Mouse (Mus musculus) embryo, embryonic 10.5 days (tissue): ENCODE data around the gene Sgip1.

Source experiments
- DNase-seq: peaks from one replicate; pipeline ENCODE4 v3.0.0-alpha.2; 2015; ENCODE audit warnings: low spot score

Gene Sgip1

GRCm38 (mm10) chr4:102899683-102900082 is 158.6 kb downstream of the Sgip1 start:
- DNase-seq = no peak

GRCm38 (mm10) chr4:102900166-102900565 is 159.1 kb downstream of the Sgip1 start:
- no peak for DNase-seq

- peak; percentile 12 for DNase-seq
These were observed 166.8 kb downstream of the Sgip1 start for GRCm38 (mm10) chr4:102907843-102908427.

GRCm38 (mm10) chr4:102910191-102910590 is 169.1 kb downstream of the Sgip1 start:
- no peak for DNase-seq

GRCm38 (mm10) chr4:102913176-102913575 is 172.1 kb downstream of the Sgip1 start:
- no peak for DNase-seq

GRCm38 (mm10) chr4:102913700-102914327 is 172.7 kb downstream of the Sgip1 start:
- DNase-seq = no peak

- no peak for DNase-seq
These were observed 177.1 kb downstream of the Sgip1 start for GRCm38 (mm10) chr4:102918191-102918590.

- DNase-seq = no peak
These were observed 188.4 kb downstream of the Sgip1 start for GRCm38 (mm10) chr4:102929491-102929890.

- no peak for DNase-seq
These were observed 189.6 kb downstream of the Sgip1 start for GRCm38 (mm10) chr4:102930679-102931078.

GRCm38 (mm10) chr4:102940266-102940665 is 199.2 kb downstream of the Sgip1 start:
- DNase-seq = no peak

GRCm38 (mm10) chr4:102940738-102941137 is 199.6 kb downstream of the Sgip1 start:
- no peak for DNase-seq

GRCm38 (mm10) chr4:102944325-102944724 is 203.2 kb downstream of the Sgip1 start:
- DNase-seq = no peak

- no peak for DNase-seq
These were observed 211.4 kb downstream of the Sgip1 start for GRCm38 (mm10) chr4:102952476-102952875.

- no peak for DNase-seq
These were observed 214.3 kb downstream of the Sgip1 start for GRCm38 (mm10) chr4:102955294-102955956.

- DNase-seq = no peak
These were observed 218.3 kb downstream of the Sgip1 start for GRCm38 (mm10) chr4:102959409-102959808.

GRCm38 (mm10) chr4:102964174-102964573 is 223.1 kb downstream of the Sgip1 start:
- no peak for DNase-seq

- no peak for DNase-seq
These were observed 226.7 kb downstream of the Sgip1 start for GRCm38 (mm10) chr4:102967811-102968210.

- DNase-seq = no peak
These were observed 228.5 kb downstream of the Sgip1 start for GRCm38 (mm10) chr4:102969599-102969998.

- DNase-seq = no peak
These were observed 230.1 kb downstream of the Sgip1 start for GRCm38 (mm10) chr4:102971159-102971558.

GRCm38 (mm10) chr4:102972071-102972470 is 231.0 kb downstream of the Sgip1 start:
- DNase-seq = no peak

GRCm38 (mm10) chr4:102974172-102974571 is 233.1 kb downstream of the Sgip1 start:
- DNase-seq = no peak

- peak; percentile 48 for DNase-seq
These were observed 235.5 kb downstream of the Sgip1 start for GRCm38 (mm10) chr4:102976290-102977275.
